In the genomic region with DNA sequence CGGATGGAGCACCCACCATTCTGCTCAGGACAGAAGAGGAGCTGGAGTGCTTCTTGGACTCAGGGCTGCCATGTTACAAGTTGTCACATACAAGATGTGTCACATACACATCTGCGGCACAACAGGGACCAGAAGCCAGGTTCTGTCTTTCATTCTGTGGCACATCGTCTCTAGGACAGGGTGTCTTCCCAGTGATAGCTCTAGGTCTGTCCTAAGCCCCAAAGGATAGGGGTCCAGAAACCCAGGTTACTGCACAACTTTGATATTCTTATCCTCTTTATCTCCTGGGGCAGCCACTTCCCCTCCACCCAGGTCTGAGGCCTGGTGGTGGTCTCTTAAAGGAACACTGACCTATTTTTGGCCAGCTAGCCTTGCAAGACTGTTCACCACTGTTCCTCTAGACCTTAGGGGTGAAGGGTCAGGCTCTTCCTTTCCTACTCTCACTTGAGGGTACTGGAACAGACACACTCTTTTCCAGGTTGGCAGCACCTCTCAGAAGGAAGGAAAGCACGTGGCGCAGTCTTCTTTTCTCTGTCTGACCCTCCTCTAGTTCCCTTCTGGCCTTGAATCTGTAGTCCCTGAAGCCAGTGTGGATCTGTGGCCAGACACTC, we compare ENCODE assay signal across 14 mouse cellular contexts. TPM values are rescaled to one million over a fixed set of nuclear protein-coding genes. Genes with fewer than 3 reads are reported as not detected.
DNase-seq lines count a peak whose midpoint lies in the region; ATAC-seq and TF ChIP-seq lines count a peak whose summit lies in the region.
"Had no signal": no experiment of that assay in that cellular context is flagged by ENCODE, and none has a peak within 500 bp of the region (broad histone marks: within the 10 kb centered on the region; RNA-seq: fewer than 3 reads in every experiment).

No protein-coding gene starts in this region.

- TF ChIP-seq CTCF in intestine, postnatal 0 days (IDR thresholded peaks at IDR 0.05; ENCODE audit: low read depth): no peak
- TF ChIP-seq CTCF in G1E (IDR thresholded peaks at IDR 0.05; ENCODE audit: low read depth, low read length): no peak
- no peak for TF ChIP-seq CTCF in small intestine, adult 2 months (IDR thresholded peaks at IDR 0.05; ENCODE audit: extremely low read depth, insufficient read length, insufficient replicate concordance, low read depth, low read length)

- WGBS in intestine, embryonic 16.5 days: 85% methylated on average over 5 of the region's 5 CpGs
- 85% methylated on average over 5 of the region's 5 CpGs for WGBS in intestine, postnatal 0 days
- 80% methylated on average over 5 of the region's 5 CpGs for WGBS in small intestine, adult 2 months

- H3K4me3 ChIP-seq in intestine, embryonic 16.5 days (ENCODE audit: low read length): no peak overlapping the region
- no peak overlapping the region for H3K4me3 ChIP-seq in intestine, postnatal 0 days (ENCODE audit: low read depth, low read length)
- peak overlapping the region; percentile 96; the same call in 1 of the 2 replicates for H3K4me3 ChIP-seq in G1E (ENCODE audit: low read depth, low read length)
- H3K4me3 ChIP-seq in small intestine, adult 2 months (ENCODE audit: low read depth, low read length): peak overlapping the region; percentile 20; the same call in 1 of the 2 replicates

- no peaks in the 10 kb centered on the region for H3K27me3 ChIP-seq in intestine, embryonic 16.5 days (replicated peaks; ENCODE audit: control insufficient read depth, insufficient read depth, low read length)
- no peaks in the 10 kb centered on the region for H3K27me3 ChIP-seq in intestine, postnatal 0 days (replicated peaks; ENCODE audit: control insufficient read depth, insufficient read depth, low read length)
- no peaks in the 10 kb centered on the region for H3K27me3 ChIP-seq in G1E (ENCODE audit: insufficient read depth, low read length)
- no peaks in the 10 kb centered on the region for H3K27me3 ChIP-seq in small intestine, adult 2 months (ENCODE audit: control insufficient read depth, insufficient read depth, low read length)

- no peak overlapping the region for H3K27ac ChIP-seq in intestine, embryonic 16.5 days (ENCODE audit: low read length)
- no peak overlapping the region for H3K27ac ChIP-seq in intestine, postnatal 0 days (ENCODE audit: low read depth, low read length)
- peak overlapping the region; percentile 80 for H3K27ac ChIP-seq in small intestine, adult 2 months (ENCODE audit: insufficient read depth, low read depth, low read length)

- 0 out of 2 replicates have a peak overlapping the region, but pooled peaks have one; percentile 5 for H3K9ac ChIP-seq in intestine, embryonic 16.5 days (ENCODE audit: low read depth, low read length)
- no peak overlapping the region for H3K9ac ChIP-seq in intestine, postnatal 0 days (ENCODE audit: low read depth, low read length)
- H3K9ac ChIP-seq: forebrain, postnatal 0 days had no signal

- 0 out of 2 replicates have a peak, but pooled peaks cover 2% of the 10 kb centered on the region for H3K4me1 ChIP-seq in intestine, embryonic 16.5 days (ENCODE audit: control insufficient read depth, insufficient read depth, low read length)
- no peaks in the 10 kb centered on the region for H3K4me1 ChIP-seq in intestine, postnatal 0 days (replicated peaks; ENCODE audit: control insufficient read depth, insufficient read depth, low read length)
- peaks cover 60% of the 10 kb centered on the region for H3K4me1 ChIP-seq in G1E (ENCODE audit: insufficient read depth, low read depth, low read length)
- H3K4me1 ChIP-seq in small intestine, adult 2 months (ENCODE audit: control insufficient read depth, insufficient read depth, insufficient read length, low read length): no peaks in the 10 kb centered on the region; the same call in 1 of the 2 replicates

- DNase-seq in G1E (ENCODE audit: low spot score) (no peak), adipocyte (ENCODE audit: low spot score) (no peak)
- DNase-seq in induced T-regulatory cell, adult 2 months (ENCODE audit: low read depth): peak; percentile 68
- no peak for DNase-seq in yolk sac, embryonic 10.5 days (ENCODE audit: low spot score)
- DNase-seq in layer of hippocampus, postnatal 10 days (ENCODE audit: low spot score in 2 of 2): no peak
- DNase-seq: adrenal gland, adult 2 months; cerebellum, adult 11-12 months; forebrain, postnatal 0 days; right cerebral cortex, postnatal 14 days had no signal

- no peak for TF ChIP-seq POLR2A in small intestine, adult 2 months (IDR thresholded peaks at IDR 0.05; ENCODE audit: low read depth, low read length)

- no peak overlapping the region for H3K4me2 ChIP-seq in intestine, embryonic 16.5 days (ENCODE audit: low read depth, low read length)
- H3K4me2 ChIP-seq in intestine, postnatal 0 days (replicated peaks; ENCODE audit: low read depth): no peak overlapping the region

- no peaks in the 10 kb centered on the region for H3K9me3 ChIP-seq in intestine, embryonic 16.5 days (ENCODE audit: control insufficient read depth, low read length)
- no peaks in the 10 kb centered on the region for H3K9me3 ChIP-seq in intestine, postnatal 0 days (ENCODE audit: control insufficient read depth)
- H3K9me3 ChIP-seq in G1E (replicated peaks): no peaks in the 10 kb centered on the region

- no peaks in the 10 kb centered on the region for H3K36me3 ChIP-seq in intestine, embryonic 16.5 days (ENCODE audit: control insufficient read depth, insufficient read depth, low read length)
- H3K36me3 ChIP-seq in intestine, postnatal 0 days (ENCODE audit: control insufficient read depth, insufficient read depth): no peaks in the 10 kb centered on the region
- H3K36me3 ChIP-seq in G1E (replicated peaks): peaks cover 19% of the 10 kb centered on the region
- 0 out of 2 replicates have a peak, but pooled peaks cover 6% of the 10 kb centered on the region for H3K36me3 ChIP-seq in small intestine, adult 2 months (ENCODE audit: control insufficient read depth, insufficient read depth, low read length)

- ATAC-seq in intestine, embryonic 16.5 days: no peak
- no peak for ATAC-seq in intestine, postnatal 0 days
- ATAC-seq in G1E (ENCODE audit: extremely low read depth, insufficient number of reproducible peaks, low FRiP score, poor library complexity, severe bottlenecking): no peak
- ATAC-seq: forebrain, postnatal 0 days had no signal

RNA-seq across cellular contexts. Expression of a gene that starts 6.3 kb away (rescaled TPM):
- polyA plus RNA-seq in intestine, embryonic 16.5 days (2015; fragmentation: Nextera tagmentation; extraction: Ambion mirVana): 0.83 and 1.2 TPM in 2 replicates
- 0.33 and 0.61 TPM in 2 replicates for polyA plus RNA-seq in intestine, postnatal 0 days (2015; fragmentation: Nextera tagmentation; extraction: Ambion mirVana)
- total RNA-seq in G1E (2014; fragmentation: Nextera tagmentation) (3.9 and 9.9 TPM in 2 replicates), G1E (2017) (17.4 and 21.2 TPM in 2 replicates)
- polyA plus RNA-seq in G1E (2012): 10.2 and 10.4 TPM in 2 replicates
- 0.89 and 1.3 TPM in 2 replicates for polyA plus RNA-seq in small intestine, adult 2 months (2012; rRNA removed)
- 100 to 1,000 TPM; 149 to 174 TPM for total RNA-seq in layer of hippocampus, postnatal 10 days (2021)

RNA-seq across cellular contexts. Expression of a gene that starts 16.6 kb away (rescaled TPM):
- 108 and 111 TPM in 2 replicates for polyA plus RNA-seq in intestine, embryonic 16.5 days (2015; fragmentation: Nextera tagmentation; extraction: Ambion mirVana)
- 79.7 and 87.5 TPM in 2 replicates for polyA plus RNA-seq in intestine, postnatal 0 days (2015; fragmentation: Nextera tagmentation; extraction: Ambion mirVana)
- 64.1 and 95.8 TPM in 2 replicates for total RNA-seq in G1E (2014; fragmentation: Nextera tagmentation)
- total RNA-seq in G1E (2017): 155 and 172 TPM in 2 replicates
- polyA plus RNA-seq in G1E (2012): 14.7 and 15.4 TPM in 2 replicates
- polyA plus RNA-seq in small intestine, adult 2 months (2012; rRNA removed): 21.5 and 43.3 TPM in 2 replicates
- total RNA-seq in layer of hippocampus, postnatal 10 days (2021): 10 to 100 TPM; 56.1 to 59.9 TPM

RNA-seq across cellular contexts. Expression of a gene that starts 39.4 kb away (rescaled TPM):
- 1.8 and 6.1 TPM in 2 replicates for polyA plus RNA-seq in intestine, embryonic 16.5 days (2015; fragmentation: Nextera tagmentation; extraction: Ambion mirVana)
- polyA plus RNA-seq in intestine, postnatal 0 days (2015; fragmentation: Nextera tagmentation; extraction: Ambion mirVana): 0.12 and 0.27 TPM in 2 replicates
- total RNA-seq in G1E (2014; fragmentation: Nextera tagmentation) (not detected in 2 replicates), G1E (2017) (0.05 and 0.70 TPM in 2 replicates)
- polyA plus RNA-seq in G1E (2012): 1.6 and 1.7 TPM in 2 replicates
- 0.08 and 0.14 TPM in 2 replicates for polyA plus RNA-seq in small intestine, adult 2 months (2012; rRNA removed)
- under 1 TPM; 0.48 to 0.62 TPM for total RNA-seq in layer of hippocampus, postnatal 10 days (2021)
- total RNA-seq: left cerebral cortex, postnatal 10 days; midbrain, postnatal 0 days had no signal
- polyA plus RNA-seq: adrenal gland, adult 2 months; forebrain, postnatal 0 days; midbrain, postnatal 0 days had no signal

Comparison
In these comparisons a context has a peak if more than half of its experiments do, and no peak if none do; other contexts are left out.
1. H3K4me3 ChIP-seq: peak in G1E (single experiment) and small intestine, adult 2 months (single experiment); none in intestine, embryonic 16.5 days (single experiment) and intestine, postnatal 0 days (single experiment).